Mouse (Mus musculus): ENCODE measurements around the gene Itgam. TPM values are rescaled to one million over a fixed set of nuclear protein-coding genes. Genes with fewer than 3 reads are reported as not detected.
"Not testable (repeated sequence)": the region's sequence is repeated elsewhere in the genome, so short reads cannot be mapped to it uniquely, and the experiment has no call there.

Itgam gene
- polyA plus RNA-seq, 1 experiment, result not detected

DNA sequence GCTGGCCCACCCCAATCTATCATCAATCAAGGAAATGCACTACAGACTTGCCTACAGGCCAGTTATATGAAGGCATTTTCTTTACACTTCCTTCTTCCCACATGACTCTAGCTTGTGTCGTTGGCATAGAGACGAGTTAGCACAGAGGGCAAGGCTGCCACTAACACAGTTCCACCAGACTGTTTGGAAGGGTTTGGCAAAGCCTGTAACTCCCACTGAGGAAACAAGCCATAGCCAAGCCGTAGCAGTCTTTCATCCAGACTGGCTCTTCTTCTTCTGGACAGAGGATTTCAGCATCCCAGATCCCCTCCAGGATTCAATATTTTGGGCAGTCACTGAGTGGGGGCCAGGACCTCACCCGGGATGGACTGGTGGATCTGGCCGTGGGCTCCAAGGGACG is 77.2 kb downstream of the Itgam start:
- H3K4me3 ChIP-seq (ENCODE audit: insufficient read depth, low read depth, low read length), result no peak overlapping the region
- WGBS, result 92% methylated on average over 6 of the region's 6 CpGs
- no peak for TF ChIP-seq POLR2A (IDR thresholded peaks at IDR 0.05; ENCODE audit: insufficient read depth, low read depth, low read length)
- no peak for TF ChIP-seq CTCF (IDR thresholded peaks at IDR 0.05; ENCODE audit: insufficient read depth, low read depth, low read length)
- peaks cover 2% of the 10 kb centered on the region; the same call in 1 of the 2 replicates for H3K4me1 ChIP-seq (ENCODE audit: control insufficient read depth, insufficient read depth, low read length)
- no peak overlapping the region for H3K27ac ChIP-seq (ENCODE audit: insufficient read depth, low read depth, low read length)

DNA sequence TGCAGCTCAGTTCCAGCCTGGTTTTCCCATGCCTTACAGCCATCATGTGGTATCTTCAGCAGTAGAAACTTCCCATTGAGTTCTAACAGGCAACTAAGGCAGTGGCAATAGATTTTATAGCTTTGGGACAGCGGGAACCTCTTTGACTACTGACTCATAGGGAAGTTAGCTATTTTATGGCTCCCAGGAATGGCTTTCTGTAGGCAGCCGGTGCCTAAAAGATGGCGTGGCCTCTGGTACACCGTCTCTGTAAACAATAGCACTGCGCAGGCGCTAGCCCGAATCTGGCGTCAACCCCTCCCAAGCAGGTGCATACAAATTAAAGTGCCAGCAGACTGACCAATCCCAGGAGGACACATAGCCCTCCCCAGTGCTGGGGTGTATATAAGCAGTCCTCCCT is 88.5 kb downstream of the Itgam start:
- Histone ChIP-seq H3K27ac (ENCODE audit: insufficient read depth, low read depth, low read length) (no peak overlapping the region), H3K4me3 (ENCODE audit: insufficient read depth, low read depth, low read length) (no peak overlapping the region), H3K4me1 (ENCODE audit: control insufficient read depth, insufficient read depth, low read length) (no peaks in the 10 kb centered on the region)
- WGBS, result 91% methylated on average over 8 of the region's 8 CpGs
- no peak for TF ChIP-seq POLR2A (IDR thresholded peaks at IDR 0.05; ENCODE audit: insufficient read depth, low read depth, low read length)
- no peak for TF ChIP-seq CTCF (IDR thresholded peaks at IDR 0.05; ENCODE audit: insufficient read depth, low read depth, low read length)

DNA sequence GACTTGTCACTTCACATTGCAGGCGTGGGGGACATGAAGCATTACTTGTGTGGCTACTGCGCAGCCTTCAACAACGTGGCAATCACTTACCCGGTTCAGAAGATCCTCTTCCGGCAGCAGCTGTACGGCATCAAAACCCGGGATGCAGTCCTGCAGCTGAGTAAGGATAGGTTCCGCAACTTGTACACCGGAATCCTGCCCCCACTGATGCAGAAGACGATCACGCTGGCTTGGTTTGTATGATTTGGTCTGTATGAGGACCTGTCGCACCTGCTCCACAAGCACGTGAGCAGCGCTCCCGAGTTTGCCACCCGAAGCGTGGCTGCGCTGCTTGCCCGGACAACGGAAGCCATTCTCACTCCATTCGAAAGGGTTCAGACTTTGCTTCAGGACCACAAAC is 91.6 kb downstream of the Itgam start, which contains the start of gene Itgad:
Gene Itgad, plus strand, starts transcription at position 301 of the 400 bp plus-strand sequence.
- TF ChIP-seq CTCF (IDR thresholded peaks at IDR 0.05; ENCODE audit: insufficient read depth, low read depth, low read length) (no peak), POLR2A (IDR thresholded peaks at IDR 0.05; ENCODE audit: insufficient read depth, low read depth, low read length) (no peak)
- 95% methylated on average over 21 of the region's 21 CpGs for WGBS
- Histone ChIP-seq H3K4me3 (ENCODE audit: insufficient read depth, low read depth, low read length) (no peak within 1 kb of the TSS), H3K27ac (ENCODE audit: insufficient read depth, low read depth, low read length) (no peak within 1 kb of the TSS), H3K4me1 (ENCODE audit: control insufficient read depth, insufficient read depth, low read length) (no peaks in the 10 kb centered on the region)

DNA sequence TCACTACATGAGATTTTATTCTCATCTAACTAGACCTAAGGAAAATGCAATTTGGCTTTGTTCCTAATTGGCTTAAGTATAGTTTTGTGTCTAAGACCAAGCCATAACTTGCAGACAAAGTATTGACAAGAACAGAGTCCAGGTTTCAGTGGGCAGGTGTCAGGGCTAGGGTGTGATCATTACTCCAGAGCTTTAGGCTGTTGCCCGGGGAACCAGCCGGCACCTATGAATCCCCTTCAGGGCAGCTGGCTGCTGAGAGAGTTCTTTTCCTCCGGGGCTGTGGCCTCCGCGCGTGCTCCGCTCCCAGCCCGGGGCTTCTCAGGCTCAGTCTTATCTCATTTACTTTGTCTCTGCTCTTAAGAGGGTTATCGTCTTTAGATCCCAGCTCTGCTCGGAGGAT is 92.5 kb downstream of the Itgam start:
- 75% methylated on average over 10 of the region's 10 CpGs for WGBS
- H3K27ac ChIP-seq (ENCODE audit: insufficient read depth, low read depth, low read length), result no peak overlapping the region
- no peaks in the 10 kb centered on the region for H3K4me1 ChIP-seq (ENCODE audit: control insufficient read depth, insufficient read depth, low read length)
- H3K4me3 ChIP-seq (ENCODE audit: insufficient read depth, low read depth, low read length), result no peak overlapping the region
- TF ChIP-seq POLR2A (IDR thresholded peaks at IDR 0.05; ENCODE audit: insufficient read depth, low read depth, low read length), result no peak
- no peak for TF ChIP-seq CTCF (IDR thresholded peaks at IDR 0.05; ENCODE audit: insufficient read depth, low read depth, low read length)

GRCm38 (mm10) chr7:128158688-128159354 is 96.4 kb downstream of the Itgam start:
- not testable (repeated sequence) for H3K4me3 ChIP-seq (ENCODE audit: insufficient read depth, low read depth, low read length); H3K27ac ChIP-seq (ENCODE audit: insufficient read depth, low read depth, low read length); H3K4me1 ChIP-seq (ENCODE audit: control insufficient read depth, insufficient read depth, low read length)
- 77% methylated on average over 8 of the region's 8 CpGs for WGBS

- TF ChIP-seq POLR2A (IDR thresholded peaks at IDR 0.05; ENCODE audit: insufficient read depth, low read depth, low read length) (no peak), CTCF (IDR thresholded peaks at IDR 0.05; ENCODE audit: insufficient read depth, low read depth, low read length) (no peak)
- Histone ChIP-seq H3K4me1 (ENCODE audit: control insufficient read depth, insufficient read depth, low read length) (no peaks in the 10 kb centered on the region), H3K27ac (ENCODE audit: insufficient read depth, low read depth, low read length) (no peak overlapping the region), H3K4me3 (ENCODE audit: insufficient read depth, low read depth, low read length) (no peak overlapping the region)
- 95% methylated on average over 4 of the region's 4 CpGs for WGBS
These were observed 101.6 kb downstream of the Itgam start for GRCm38 (mm10) chr7:128164001-128164400.

DNA sequence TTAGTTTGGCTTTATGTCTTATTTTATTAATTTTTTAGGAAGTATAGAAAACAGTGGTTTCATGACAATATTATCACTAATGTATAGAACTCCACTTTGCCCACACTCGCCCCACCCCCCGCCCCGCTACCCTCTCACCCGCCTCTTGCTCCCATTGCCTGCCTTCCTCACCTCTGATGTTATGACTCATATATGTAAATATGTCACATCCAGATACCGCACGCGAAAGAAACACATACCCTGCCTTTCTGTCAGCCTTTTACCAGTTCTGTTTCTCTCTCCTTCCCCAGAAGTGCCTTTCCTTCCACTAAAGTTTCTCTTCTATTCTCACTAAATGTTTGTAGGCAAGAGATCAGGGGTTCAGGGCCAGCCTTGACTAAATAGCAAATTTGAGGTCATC is 104.0 kb downstream of the Itgam start:
- 90% methylated on average over 7 of the region's 7 CpGs for WGBS
- TF ChIP-seq POLR2A (IDR thresholded peaks at IDR 0.05; ENCODE audit: insufficient read depth, low read depth, low read length) (no peak), CTCF (IDR thresholded peaks at IDR 0.05; ENCODE audit: insufficient read depth, low read depth, low read length) (no peak)
- Histone ChIP-seq H3K4me3 (ENCODE audit: insufficient read depth, low read depth, low read length) (no peak overlapping the region), H3K27ac (ENCODE audit: insufficient read depth, low read depth, low read length) (no peak overlapping the region), H3K4me1 (ENCODE audit: control insufficient read depth, insufficient read depth, low read length) (no peaks in the 10 kb centered on the region)

Other genes starting within 250 kb of the Itgam start
- gene Stx4a, start 238.3 kb upstream of the Itgam start, polyA plus RNA-seq (2012; ENCODE audit: insufficient read depth, insufficient read length, low replicate concordance, missing spikeins), result not detected in 2 replicates
- 303 TPM in 1 of 2 replicates, not detected in the other for gene Stx1b, start 238.1 kb upstream of the Itgam start, polyA plus RNA-seq (2012; ENCODE audit: insufficient read depth, insufficient read length, low replicate concordance, missing spikeins)
- gene Zfp646, start 186.4 kb upstream of the Itgam start, polyA plus RNA-seq (2012; ENCODE audit: insufficient read depth, insufficient read length, low replicate concordance, missing spikeins), result not detected in 2 replicates
- not detected in 2 replicates for gene Zfp668, start 185.8 kb upstream of the Itgam start, polyA plus RNA-seq (2012; ENCODE audit: insufficient read depth, insufficient read length, low replicate concordance, missing spikeins)
- not detected in 2 replicates for gene Prss53, start 171.7 kb upstream of the Itgam start, polyA plus RNA-seq (2012; ENCODE audit: insufficient read depth, insufficient read length, low replicate concordance, missing spikeins)
- gene Gm21974, start 167.2 kb upstream of the Itgam start, polyA plus RNA-seq (2012; ENCODE audit: insufficient read depth, insufficient read length, low replicate concordance, missing spikeins), result not detected in 2 replicates
- gene Vkorc1, start 167.0 kb upstream of the Itgam start, polyA plus RNA-seq (2012; ENCODE audit: insufficient read depth, insufficient read length, low replicate concordance, missing spikeins), result not detected in 2 replicates
- not detected in 2 replicates for gene Bckdk, start 158.6 kb upstream of the Itgam start, polyA plus RNA-seq (2012; ENCODE audit: insufficient read depth, insufficient read length, low replicate concordance, missing spikeins)
- not detected in 2 replicates for gene Kat8, start 150.1 kb upstream of the Itgam start, polyA plus RNA-seq (2012; ENCODE audit: insufficient read depth, insufficient read length, low replicate concordance, missing spikeins)
- not detected in 2 replicates for gene Prss8, start 132.5 kb upstream of the Itgam start, polyA plus RNA-seq (2012; ENCODE audit: insufficient read depth, insufficient read length, low replicate concordance, missing spikeins)
- gene Prss36, start 115.9 kb upstream of the Itgam start, polyA plus RNA-seq (2012; ENCODE audit: insufficient read depth, insufficient read length, low replicate concordance, missing spikeins), result not detected in 2 replicates
- 1,012 and 1,678 TPM in 2 replicates for gene Fus, start 95.2 kb upstream of the Itgam start, polyA plus RNA-seq (2012; ENCODE audit: insufficient read depth, insufficient read length, low replicate concordance, missing spikeins)
- gene Pycard, start 68.8 kb upstream of the Itgam start, polyA plus RNA-seq (2012; ENCODE audit: insufficient read depth, insufficient read length, low replicate concordance, missing spikeins), result 340 TPM in 1 of 2 replicates, not detected in the other
- not detected in 2 replicates for gene Trim72, start 58.7 kb upstream of the Itgam start, polyA plus RNA-seq (2012; ENCODE audit: insufficient read depth, insufficient read length, low replicate concordance, missing spikeins)
- gene Gm49368, start within 50 bp of the Itgam start, polyA plus RNA-seq (2012; ENCODE audit: insufficient read depth, insufficient read length, low replicate concordance, missing spikeins), result not detected in 2 replicates
- gene Itgax, start 66.9 kb downstream of the Itgam start, polyA plus RNA-seq (2012; ENCODE audit: insufficient read depth, insufficient read length, low replicate concordance, missing spikeins), result not detected in 2 replicates
- gene Itgad, start 91.7 kb downstream of the Itgam start, polyA plus RNA-seq (2012; ENCODE audit: insufficient read depth, insufficient read length, low replicate concordance, missing spikeins), result not detected in 2 replicates
- not detected in 2 replicates for gene Cox6a2, start 143.7 kb downstream of the Itgam start, polyA plus RNA-seq (2012; ENCODE audit: insufficient read depth, insufficient read length, low replicate concordance, missing spikeins)
- gene Armc5, start 174.7 kb downstream of the Itgam start, polyA plus RNA-seq (2012; ENCODE audit: insufficient read depth, insufficient read length, low replicate concordance, missing spikeins), result not detected in 2 replicates
- gene 9130023H24Rik, start 175.4 kb downstream of the Itgam start, polyA plus RNA-seq (2012; ENCODE audit: insufficient read depth, insufficient read length, low replicate concordance, missing spikeins), result not detected in 2 replicates
- not detected in 2 replicates for gene Tgfb1i1, start 184.2 kb downstream of the Itgam start, polyA plus RNA-seq (2012; ENCODE audit: insufficient read depth, insufficient read length, low replicate concordance, missing spikeins)
- gene Slc5a2, start 203.0 kb downstream of the Itgam start, polyA plus RNA-seq (2012; ENCODE audit: insufficient read depth, insufficient read length, low replicate concordance, missing spikeins), result not detected in 2 replicates
- not detected in 2 replicates for gene BC017158, start 235.5 kb downstream of the Itgam start, polyA plus RNA-seq (2012; ENCODE audit: insufficient read depth, insufficient read length, low replicate concordance, missing spikeins)